Mouse (Mus musculus) gastrocnemius, adult 8-10 months (tissue): ENCODE results near the gene Hnf4a. TPM values are rescaled to one million over a fixed set of nuclear protein-coding genes. Genes with fewer than 3 reads are reported as not detected.

Source experiments
- DNase-seq, 2 experiments: peaks; one replicate each; pipeline ENCODE4 v3.0.0; 2022; ENCODE audit warnings: low spot score in 2 of 2
- total RNA-seq, 4 experiments: library from RNA; stranded (reverse); gene quantifications; 2 replicates each; pipeline ENCODE4 v1.2.4; 2022

Gene Hnf4a
- total RNA-seq, 4 experiments from 2014 or later: 0.11 TPM; not detected in 3

GRCm38 (mm10) chr2:163590996-163591395 is 84.4 kb downstream of the Hnf4a start:
- DNase-seq: no peak

GRCm38 (mm10) chr2:163592084-163592483 is 85.5 kb downstream of the Hnf4a start:
- no peak for DNase-seq

- DNase-seq: no peak
Measured at GRCm38 (mm10) chr2:163593636-163594282, 87.2 kb downstream of the Hnf4a start.

- no peak for DNase-seq
Measured at GRCm38 (mm10) chr2:163595119-163595518, 88.5 kb downstream of the Hnf4a start.

- DNase-seq: peak; percentile 45 to 72
Measured at GRCm38 (mm10) chr2:163596057-163596872, 89.7 kb downstream of the Hnf4a start.

GRCm38 (mm10) chr2:163596873-163597155 is 90.2 kb downstream of the Hnf4a start:
- DNase-seq: no peak

GRCm38 (mm10) chr2:163597661-163598060 is 91.1 kb downstream of the Hnf4a start:
- no peak for DNase-seq

- peak; percentile 32 to 36 for DNase-seq
Measured at GRCm38 (mm10) chr2:163599226-163599625, 92.6 kb downstream of the Hnf4a start.

GRCm38 (mm10) chr2:163601066-163601465 is 94.5 kb downstream of the Hnf4a start:
- no peak for DNase-seq

GRCm38 (mm10) chr2:163601712-163602100 is 95.1 kb downstream of the Hnf4a start:
- no peak for DNase-seq

GRCm38 (mm10) chr2:163602101-163602971 is 95.7 kb downstream of the Hnf4a start, which contains the start of gene Ttpal:
Ttpal (plus strand) TSS chr2:163602314.
- DNase-seq: peak; percentile 73 to 84

- DNase-seq: no peak
Measured at GRCm38 (mm10) chr2:163606161-163606560, 99.6 kb downstream of the Hnf4a start.

- no peak for DNase-seq
Measured at GRCm38 (mm10) chr2:163608008-163608407, 101.4 kb downstream of the Hnf4a start.

- DNase-seq: no peak
Measured at GRCm38 (mm10) chr2:163609281-163609975, 102.8 kb downstream of the Hnf4a start.

- no peak for DNase-seq
Measured at GRCm38 (mm10) chr2:163611176-163611575, 104.6 kb downstream of the Hnf4a start.

GRCm38 (mm10) chr2:163613206-163613605 is 106.6 kb downstream of the Hnf4a start:
- no peak for DNase-seq

GRCm38 (mm10) chr2:163613990-163614389 is 107.4 kb downstream of the Hnf4a start:
- no peak for DNase-seq

- DNase-seq: no peak
Measured at GRCm38 (mm10) chr2:163615401-163615800, 108.8 kb downstream of the Hnf4a start.

GRCm38 (mm10) chr2:163615906-163616651 is 109.5 kb downstream of the Hnf4a start:
- no peak for DNase-seq

- DNase-seq: no peak
Measured at GRCm38 (mm10) chr2:163616652-163617227, 110.1 kb downstream of the Hnf4a start.
